Mouse (Mus musculus): Measurements from ENCODE around the gene Spock2.
"Not testable (repeated sequence)": the region's sequence is repeated elsewhere in the genome, so short reads cannot be mapped to it uniquely, and the experiment has no call there.

Spock2 gene

GRCm38 (mm10) chr10:60108321-60109111 is 2.5 kb downstream of the Spock2 start:
- no peak for DNase-seq (ENCODE audit: low spot score)

GRCm38 (mm10) chr10:60109336-60109735 is 3.3 kb downstream of the Spock2 start:
- DNase-seq (ENCODE audit: low spot score): no peak

GRCm38 (mm10) chr10:60109989-60110388 is 4.0 kb downstream of the Spock2 start:
- no peak for DNase-seq (ENCODE audit: low spot score)

- no peak for DNase-seq (ENCODE audit: low spot score)
Observed at GRCm38 (mm10) chr10:60110908-60111475, 5.0 kb downstream of the Spock2 start.

- DNase-seq (ENCODE audit: low spot score): peak; percentile 42
Observed at GRCm38 (mm10) chr10:60113965-60114690, 8.1 kb downstream of the Spock2 start.

- no peak for DNase-seq (ENCODE audit: low spot score)
Observed at GRCm38 (mm10) chr10:60115345-60116185, 9.5 kb downstream of the Spock2 start.

- DNase-seq (ENCODE audit: low spot score): no peak
Observed at GRCm38 (mm10) chr10:60116997-60117396, 11.0 kb downstream of the Spock2 start.

- DNase-seq (ENCODE audit: low spot score): no peak
Observed at GRCm38 (mm10) chr10:60118464-60118863, 12.4 kb downstream of the Spock2 start.

GRCm38 (mm10) chr10:60120630-60121029 is 14.6 kb downstream of the Spock2 start:
- no peak for DNase-seq (ENCODE audit: low spot score)

GRCm38 (mm10) chr10:60124078-60124477 is 18.1 kb downstream of the Spock2 start:
- DNase-seq (ENCODE audit: low spot score): peak; percentile 84

GRCm38 (mm10) chr10:60125529-60126327 is 19.7 kb downstream of the Spock2 start:
- DNase-seq (ENCODE audit: low spot score): no peak

GRCm38 (mm10) chr10:60128287-60128686 is 22.3 kb downstream of the Spock2 start:
- DNase-seq (ENCODE audit: low spot score): no peak

GRCm38 (mm10) chr10:60130504-60130903 is 24.5 kb downstream of the Spock2 start:
- no peak for DNase-seq (ENCODE audit: low spot score)

- DNase-seq (ENCODE audit: low spot score): no peak
Observed at GRCm38 (mm10) chr10:60133501-60133900, 27.5 kb downstream of the Spock2 start.

- no peak for DNase-seq (ENCODE audit: low spot score)
Observed at GRCm38 (mm10) chr10:60134201-60134600, 28.2 kb downstream of the Spock2 start.

GRCm38 (mm10) chr10:60136010-60136409 is 30.0 kb downstream of the Spock2 start:
- not testable (repeated sequence) for DNase-seq (ENCODE audit: low spot score)

- DNase-seq (ENCODE audit: low spot score): no peak
Observed at GRCm38 (mm10) chr10:60136935-60137334, 30.9 kb downstream of the Spock2 start.

GRCm38 (mm10) chr10:60138680-60139079 is 32.7 kb downstream of the Spock2 start:
- no peak for DNase-seq (ENCODE audit: low spot score)

GRCm38 (mm10) chr10:60140751-60141150 is 34.7 kb downstream of the Spock2 start:
- DNase-seq (ENCODE audit: low spot score): no peak

GRCm38 (mm10) chr10:60141656-60142160 is 35.7 kb downstream of the Spock2 start:
- DNase-seq (ENCODE audit: low spot score): no peak

- not testable (repeated sequence) for DNase-seq (ENCODE audit: low spot score)
Observed at GRCm38 (mm10) chr10:60147510-60148047, 41.6 kb downstream of the Spock2 start.
